Mouse (Mus musculus) hematopoietic stem cell, adult 5-6 weeks (primary cell): ENCODE data around the gene Slc38a6. TPM values are rescaled to one million over a fixed set of nuclear protein-coding genes. Genes with fewer than 3 reads are reported as not detected.

Source experiments
- ATAC-seq, 2 experiments: fragments of 125-278 bp in 1 of 2; replicated peaks in 1 of 2; 2 replicates each; pipeline ENCODE4 v1.8.0; 2016 to 2017; ENCODE audit warnings: inconsistent platforms in 2 of 2, mild to moderate bottlenecking in 2 of 2, moderate number of reproducible peaks in 2 of 2, low read depth in 1 of 2, moderate TSS enrichment in 1 of 2; ENCODE audit not compliant: low FRiP score in 2 of 2, poor library complexity in 2 of 2, severe bottlenecking in 2 of 2, insufficient read depth in 1 of 2, low TSS enrichment in 1 of 2
- total RNA-seq: library from RNA; stranded (forward); fragments of 172-1452, 232-1000 nt; gene quantifications from 2 replicates; pipeline ENCODE4 v1.2.3, GENCODE M21; 2017

Slc38a6 gene
- total RNA-seq, 1 experiment from 2014 or later: 3.6 TPM

DNA sequence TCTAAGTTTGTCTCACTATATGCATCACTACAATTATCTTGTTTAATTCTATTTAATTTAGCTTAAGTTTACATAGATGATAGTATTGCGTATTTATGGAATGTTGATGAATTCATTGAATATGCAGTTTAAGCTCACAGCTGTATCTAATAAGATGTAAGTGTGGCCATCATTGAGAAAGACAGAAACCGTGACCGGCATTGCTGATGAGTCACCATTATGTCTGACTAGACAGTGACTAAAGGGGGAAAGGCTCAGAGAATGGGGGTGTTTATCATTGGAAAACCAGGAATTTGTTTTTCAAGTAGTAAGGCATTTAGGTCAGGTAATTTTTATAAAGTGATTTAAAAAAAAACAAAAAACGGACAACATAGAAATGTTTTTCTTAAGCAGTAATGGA lies 21.2 kb downstream of the Slc38a6 start:
- no peak for ATAC-seq

DNA sequence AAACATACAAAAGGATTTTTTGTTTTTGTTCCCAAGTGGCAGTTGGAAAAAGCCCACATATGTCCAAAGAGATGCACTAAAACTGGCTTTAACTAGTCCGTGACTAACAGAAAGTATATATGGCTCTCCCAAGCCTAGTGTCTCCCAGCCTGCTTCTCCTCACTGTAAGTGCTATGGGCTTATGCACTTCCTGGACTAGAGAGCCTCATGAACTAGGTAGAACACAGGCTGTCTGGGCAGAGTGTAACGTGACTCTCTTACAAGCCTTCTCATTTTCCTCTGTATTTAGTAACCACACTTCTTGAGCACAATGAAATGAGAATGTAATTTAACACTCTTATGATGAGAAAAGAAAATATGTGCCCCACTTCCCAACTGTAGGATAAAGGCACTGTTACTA lies 22.1 kb downstream of the Slc38a6 start:
- no peak for ATAC-seq

DNA sequence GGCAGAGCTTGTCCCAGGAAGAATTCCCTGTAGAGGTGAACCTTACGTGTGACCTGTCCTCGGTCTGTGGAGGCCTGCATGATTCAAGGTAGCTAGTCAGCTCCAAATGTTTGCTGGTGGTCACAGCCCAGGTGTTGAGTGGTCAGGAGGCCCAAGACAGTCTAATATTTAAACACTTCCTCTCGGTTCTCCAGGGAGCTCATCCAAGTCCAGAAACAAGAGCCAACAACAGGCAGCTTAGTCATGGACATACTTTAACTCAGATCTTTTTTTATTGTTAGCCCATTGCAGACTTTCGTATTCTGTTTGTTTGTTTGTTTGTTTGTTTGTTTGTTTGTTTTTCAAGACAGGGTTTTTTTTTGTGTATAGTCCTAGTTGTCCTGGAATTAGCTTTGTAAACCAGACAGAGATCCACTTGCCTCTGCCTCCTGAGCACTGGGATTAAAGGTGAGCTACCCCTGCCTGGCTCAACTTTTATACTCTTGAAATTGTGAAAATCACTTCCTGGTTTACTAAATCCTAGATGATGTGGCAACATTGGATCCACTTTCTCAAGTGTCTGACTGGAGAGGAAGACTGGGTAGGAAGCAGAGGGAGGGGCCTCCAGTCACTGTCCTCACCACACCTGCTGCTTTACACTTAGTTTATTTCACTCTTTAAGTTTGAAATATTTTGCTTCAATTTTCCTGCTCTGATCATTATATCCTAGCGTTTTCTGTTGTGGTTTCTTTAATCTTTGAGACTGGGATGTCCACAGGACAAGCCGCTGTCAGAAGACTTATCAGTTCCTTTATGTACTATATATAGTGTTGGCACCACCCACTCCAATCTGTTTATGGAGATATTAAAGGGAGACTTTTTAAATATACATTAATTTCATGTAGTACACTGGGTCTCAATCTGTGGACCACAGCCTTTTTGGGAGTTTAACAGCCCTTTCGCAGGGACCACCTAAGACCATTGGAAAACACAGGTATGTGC lies 31.4 kb downstream of the Slc38a6 start:
- no peak; a peak in 1 of 4 replicates for ATAC-seq

DNA sequence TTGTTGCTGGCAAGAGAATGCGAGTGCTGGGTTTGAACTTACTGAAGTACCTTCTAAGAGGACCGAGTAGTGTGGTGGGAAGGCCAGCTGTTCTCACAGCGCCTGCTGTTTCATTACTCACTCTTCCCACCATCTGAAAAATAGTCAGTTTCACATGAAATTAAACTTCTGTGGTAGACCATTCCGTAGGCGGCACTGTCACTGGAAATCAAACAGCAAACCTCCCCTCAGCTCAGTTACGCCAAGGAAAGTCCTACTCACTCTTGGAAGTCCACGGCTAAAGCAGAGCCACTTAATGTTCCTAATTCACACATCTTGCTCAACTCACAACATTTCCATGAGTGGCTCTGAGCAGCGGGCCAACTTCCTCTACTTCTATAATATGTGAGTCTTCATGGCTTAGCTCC lies 37.6 kb downstream of the Slc38a6 start:
- peak; percentile 12 to 47; a peak in 1 of 4 replicates for ATAC-seq

DNA sequence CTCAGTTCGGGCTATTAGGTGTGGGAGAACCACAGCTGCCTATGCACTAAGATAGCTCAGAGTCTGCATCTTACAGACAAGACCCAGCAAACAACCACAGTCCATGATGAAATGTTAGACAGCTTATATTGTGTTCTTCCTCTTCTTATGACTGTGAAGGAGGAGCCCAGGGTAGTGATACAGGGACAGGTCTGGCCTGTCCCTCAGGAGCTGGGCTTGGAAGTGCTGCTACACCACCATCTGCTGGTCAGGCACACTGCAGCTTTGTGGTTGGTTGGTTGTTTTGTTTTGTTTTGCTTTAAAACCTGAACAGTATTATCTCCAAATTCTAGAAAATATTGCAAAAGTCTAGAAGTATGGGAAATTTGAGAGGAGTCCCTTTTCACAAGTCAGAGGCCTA lies 38.2 kb downstream of the Slc38a6 start:
- peak; percentile 68 to 83 for ATAC-seq

DNA sequence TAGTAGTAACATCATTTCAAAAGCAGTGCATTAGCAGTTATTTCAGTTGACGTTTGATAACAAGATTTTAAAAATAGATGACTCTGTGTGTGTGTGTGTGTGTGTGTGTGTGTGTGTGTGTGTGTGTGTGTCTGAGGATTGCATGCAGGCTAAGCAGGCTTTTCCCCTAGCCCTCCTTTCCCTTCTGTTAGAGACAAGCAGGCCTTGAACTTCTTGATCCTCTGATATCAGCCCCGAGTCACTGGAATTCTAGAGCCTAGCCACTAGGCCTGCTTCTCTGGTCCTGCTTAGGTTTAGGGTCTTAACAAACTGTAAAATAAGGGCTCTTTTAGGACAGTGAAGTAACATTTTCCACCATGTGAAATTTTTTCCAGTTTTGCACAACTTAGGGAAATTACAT lies 38.6 kb downstream of the Slc38a6 start:
- ATAC-seq: no peak

DNA sequence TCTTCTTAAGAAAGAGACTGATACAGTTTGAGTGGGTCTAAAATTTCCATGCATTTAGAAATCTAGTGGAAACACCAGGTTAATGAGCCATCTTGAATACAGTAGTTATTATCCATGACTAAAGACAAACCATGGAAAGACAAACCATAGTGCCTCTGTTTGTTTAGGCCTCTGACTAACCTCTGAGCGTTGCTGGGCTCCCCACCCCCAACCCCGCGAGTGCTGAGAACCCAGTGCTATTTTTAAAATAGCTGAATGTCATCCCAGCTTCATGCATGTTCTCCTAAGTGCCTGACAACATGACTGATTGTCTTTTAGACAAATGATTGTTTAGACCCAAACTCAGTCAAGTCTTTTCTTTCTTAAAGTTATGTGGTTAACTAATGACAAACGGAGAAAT lies 39.0 kb downstream of the Slc38a6 start:
- no peak for ATAC-seq

DNA sequence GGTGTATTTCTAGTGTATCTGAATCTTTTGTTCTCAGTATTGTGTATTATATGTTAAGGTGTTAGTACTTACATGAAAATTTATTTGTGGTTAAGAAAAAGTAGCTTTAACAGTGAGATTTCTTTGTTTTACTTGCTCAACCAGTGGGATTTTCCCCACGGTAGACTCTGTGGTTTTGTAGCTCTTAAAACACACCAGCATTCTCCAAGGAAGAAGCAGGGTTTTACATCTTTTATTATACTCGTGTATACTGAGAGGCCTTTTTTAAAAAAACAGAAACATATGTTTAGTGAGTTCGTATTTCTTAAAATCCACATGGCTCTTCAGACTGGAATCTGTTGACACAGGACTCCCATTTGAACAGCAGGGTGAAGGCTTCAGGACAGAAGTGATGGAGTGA lies 40.8 kb downstream of the Slc38a6 start:
- no peak for ATAC-seq

DNA sequence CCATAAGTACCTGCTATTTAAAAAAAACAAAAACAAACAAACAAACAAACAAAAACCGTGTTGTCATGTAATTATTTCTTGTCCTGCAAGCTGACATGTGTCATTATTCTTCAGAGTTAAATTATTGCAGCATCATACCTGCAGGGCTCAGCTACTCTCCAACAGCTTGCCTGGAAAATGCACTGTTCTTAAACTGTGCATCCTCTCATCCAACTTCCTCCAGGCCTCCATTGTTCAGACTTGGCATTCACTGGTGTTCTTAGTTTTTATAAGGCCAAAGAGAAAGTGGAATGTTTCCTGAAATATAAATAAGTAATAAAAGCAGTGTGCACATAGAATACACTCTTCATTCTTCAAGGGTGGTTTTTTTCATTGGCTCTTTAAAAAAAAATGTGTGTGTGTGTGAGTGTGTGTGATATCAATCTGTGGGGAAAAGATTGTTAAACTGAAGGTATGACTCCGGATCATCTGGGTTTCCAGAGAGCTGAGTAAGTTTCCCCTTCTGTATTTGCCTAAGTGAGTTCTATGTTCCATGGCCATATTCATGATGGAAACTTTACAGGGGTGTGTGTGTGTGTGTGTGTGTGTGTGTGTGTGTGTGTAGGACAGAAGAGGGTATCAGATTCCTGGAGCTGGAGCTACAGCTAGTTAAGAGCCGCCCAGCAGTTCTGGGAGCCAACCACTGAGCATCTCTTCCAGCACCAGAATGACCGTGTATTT lies 42.0 kb downstream of the Slc38a6 start:
- no peak for ATAC-seq

DNA sequence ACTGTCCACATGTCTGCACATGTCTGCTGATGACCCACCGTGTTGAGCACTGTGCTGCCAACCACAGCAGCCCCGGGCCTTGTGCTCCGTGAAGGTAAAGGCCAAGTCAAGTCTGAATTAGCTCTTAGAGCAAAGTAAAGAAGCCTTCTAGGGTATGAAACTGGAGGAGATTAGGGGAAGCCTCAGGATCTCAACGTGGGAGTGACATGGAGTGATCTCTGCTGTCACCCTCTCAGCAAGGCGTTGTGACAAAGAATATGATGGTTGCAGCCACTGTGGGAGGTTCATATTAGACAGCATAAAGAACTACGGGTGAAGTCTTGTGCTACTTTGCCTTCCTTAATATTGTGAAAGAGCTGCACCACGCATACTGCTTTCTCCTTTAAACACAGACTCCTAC lies 43.7 kb downstream of the Slc38a6 start:
- no peak for ATAC-seq

DNA sequence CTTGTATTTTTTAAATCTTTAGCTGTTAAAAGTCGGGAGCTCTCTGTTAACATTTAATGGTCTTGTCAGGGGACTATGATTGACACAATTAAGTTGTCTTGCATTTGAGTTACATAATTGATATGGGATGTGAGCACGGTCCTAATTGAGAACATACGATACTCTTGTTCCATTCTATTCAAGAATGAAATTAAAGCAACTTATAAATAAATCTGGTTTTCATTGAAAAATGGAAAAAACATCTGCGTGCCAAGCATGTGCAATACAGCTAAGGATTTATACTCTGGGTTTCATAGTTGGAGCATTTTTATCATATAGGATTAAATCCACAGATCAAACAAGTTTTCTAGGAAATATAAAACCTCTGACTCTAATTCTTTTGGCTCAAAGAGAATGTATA lies 46.1 kb downstream of the Slc38a6 start:
- no peak for ATAC-seq

DNA sequence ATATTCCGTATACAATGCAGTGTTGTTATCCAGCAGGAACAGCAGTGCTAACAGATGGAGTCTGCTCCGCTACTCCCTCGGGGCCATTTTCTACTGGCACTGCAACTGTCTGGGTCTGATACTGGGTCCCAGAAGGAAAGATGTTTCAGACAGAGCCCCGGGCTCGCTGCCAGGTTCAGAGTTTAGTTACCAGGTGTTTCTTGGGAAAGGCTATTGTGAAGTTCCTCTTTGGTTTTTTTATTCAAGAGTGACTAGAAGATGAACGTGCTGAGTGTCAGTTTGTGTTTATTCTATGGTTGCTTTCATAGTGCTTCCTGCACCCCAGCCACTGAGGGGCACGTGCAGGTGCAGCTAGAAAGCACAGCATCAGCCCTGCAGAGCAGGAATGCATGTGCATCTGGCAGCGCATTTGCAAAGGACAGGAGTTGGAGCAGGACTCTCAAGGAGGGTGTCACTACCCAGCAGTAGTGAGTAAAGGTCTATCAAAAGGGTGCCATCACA lies 47.5 kb downstream of the Slc38a6 start:
- no peak for ATAC-seq

DNA sequence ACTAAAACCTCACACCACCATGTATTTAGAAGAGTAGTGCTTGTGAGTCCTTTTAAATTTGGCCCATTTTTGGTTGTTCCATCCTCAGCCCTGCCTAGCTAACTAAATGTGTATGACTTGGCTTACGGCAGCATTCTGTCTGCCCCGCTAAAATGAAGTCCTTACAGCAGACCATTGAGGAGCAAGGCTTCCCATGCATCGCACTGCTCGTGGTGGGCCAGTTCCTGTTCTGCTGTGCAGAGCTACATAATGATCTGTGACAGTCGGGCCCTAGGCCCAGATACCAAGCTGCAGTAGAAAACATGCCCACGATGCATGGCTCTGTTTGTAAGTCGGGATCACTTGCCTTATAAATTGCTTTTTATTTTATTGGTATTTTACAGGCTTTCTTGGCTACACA lies 50.5 kb downstream of the Slc38a6 start:
- peak in 1 of 2 experiments; percentile 17; a peak in 2 of 4 replicates for ATAC-seq

DNA sequence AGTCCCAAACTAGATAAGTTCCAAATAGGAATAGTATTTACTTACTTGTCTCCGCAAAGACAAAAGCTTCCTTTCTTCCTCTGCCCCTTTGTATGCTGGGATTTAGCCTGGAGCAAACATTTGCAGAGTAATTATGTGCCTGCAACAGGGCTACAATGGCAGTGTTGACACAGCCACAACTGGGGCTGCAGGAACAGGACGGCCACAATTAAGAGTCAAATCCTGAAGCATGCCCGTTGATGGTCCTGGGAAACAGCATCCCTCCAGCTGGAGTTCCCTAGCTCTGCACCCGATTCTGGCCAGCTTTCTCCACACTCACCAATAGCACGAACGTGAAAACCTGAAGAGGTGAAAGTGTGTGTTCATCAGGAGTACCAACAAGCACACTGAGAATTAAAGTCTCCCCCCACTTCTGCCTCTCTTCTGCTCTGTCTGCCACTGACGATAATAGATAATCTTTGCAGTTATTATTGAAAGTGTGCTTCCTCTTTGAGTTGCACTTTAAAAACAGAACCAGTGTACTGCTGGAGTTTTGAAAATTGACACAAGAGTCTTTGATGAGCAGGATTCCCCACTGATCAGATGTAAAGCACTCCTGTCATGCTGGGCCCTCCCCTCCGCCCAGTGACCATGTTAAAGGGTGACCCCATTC lies 54.2 kb downstream of the Slc38a6 start:
- ATAC-seq: no peak

DNA sequence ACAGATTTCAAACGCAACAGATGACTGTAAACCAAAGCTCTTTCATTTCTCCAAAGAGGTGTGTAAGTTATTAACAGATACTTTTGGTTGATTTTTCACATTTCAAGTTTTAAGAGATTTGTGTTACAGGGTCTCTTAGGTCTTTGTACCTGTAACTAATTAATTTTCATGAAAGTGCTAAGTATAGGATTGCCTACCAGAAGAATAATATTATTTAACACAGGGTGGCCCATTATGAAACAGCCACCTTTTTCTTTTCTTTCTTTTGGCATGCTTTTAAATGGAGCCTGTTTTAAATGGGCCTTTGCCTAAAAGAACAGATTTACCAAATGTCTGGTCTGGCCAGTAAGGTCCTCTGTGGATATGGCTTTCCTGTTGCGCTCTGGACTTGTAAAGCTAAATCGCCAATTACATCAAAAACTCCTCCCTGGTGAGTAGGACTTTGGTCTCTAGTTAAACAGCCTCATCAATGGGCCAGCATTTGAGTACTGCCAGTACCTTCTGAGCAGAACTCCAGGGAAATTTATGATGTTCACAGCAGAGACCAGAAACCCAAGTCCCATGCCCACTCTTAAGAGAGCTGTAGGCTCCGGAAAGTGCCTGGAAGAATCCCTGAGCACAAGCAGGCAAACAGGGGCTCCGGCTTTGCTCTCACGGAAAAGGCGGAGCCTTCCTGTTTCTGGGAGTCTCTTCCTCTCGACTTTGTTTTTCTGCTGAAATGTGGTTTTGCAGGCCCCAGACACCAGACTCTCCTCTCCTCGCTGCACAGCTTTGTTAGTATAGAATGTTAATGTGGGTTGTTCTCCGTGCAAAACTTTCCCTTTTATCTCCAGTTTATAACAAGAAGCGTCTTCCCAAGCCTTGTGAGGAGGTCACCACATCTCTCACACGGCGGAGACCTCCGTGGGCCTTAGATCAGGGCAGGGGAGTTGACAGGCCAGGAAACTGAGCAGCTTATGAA lies 55.4 kb downstream of the Slc38a6 start:
- peak; percentile 17 to 42; a peak in 3 of 4 replicates for ATAC-seq

DNA sequence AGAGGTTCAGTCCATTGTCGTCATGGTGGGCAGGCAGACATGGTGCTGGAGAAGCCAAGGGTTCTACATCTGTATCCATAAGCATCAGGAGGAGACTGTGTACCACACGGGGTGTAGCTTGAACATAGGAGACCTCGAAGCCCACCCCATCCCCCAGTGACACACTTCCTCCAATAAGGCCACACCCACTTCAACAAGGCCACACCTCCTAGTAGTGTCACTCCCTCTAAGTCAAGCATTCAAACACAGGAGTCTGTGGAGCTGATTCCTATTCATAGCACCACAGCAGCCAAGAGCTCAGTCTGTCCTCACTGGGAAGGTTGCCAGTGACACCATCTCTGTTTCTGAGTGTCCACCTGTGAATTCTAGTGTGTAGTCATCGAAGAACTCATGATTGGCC lies 57.7 kb downstream of the Slc38a6 start:
- ATAC-seq: no peak

DNA sequence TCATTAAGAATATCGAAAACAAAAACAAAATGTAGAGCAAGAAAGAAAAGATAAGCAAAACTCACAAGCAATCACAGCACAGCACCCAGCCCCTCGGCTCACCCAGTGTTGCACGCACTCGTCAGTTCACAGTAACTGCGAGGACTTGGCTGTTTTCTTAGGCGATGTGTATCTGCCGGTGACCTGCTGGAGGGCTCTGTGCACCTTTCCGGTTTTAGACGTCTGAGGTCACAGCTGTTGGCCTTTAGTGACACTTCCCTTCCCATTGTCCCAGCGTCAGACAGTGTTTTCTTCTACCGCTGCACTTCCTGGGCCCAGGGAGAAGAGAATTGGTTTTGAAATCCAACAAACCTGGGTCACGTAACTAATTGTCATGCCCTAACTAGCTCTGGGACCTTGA lies 58.6 kb downstream of the Slc38a6 start:
- ATAC-seq: no peak
